12 mouse cellular contexts compared by ENCODE assay signal in genomic region chr2:126740314-126740713, GRCm38 (mm10).
"Had no signal": no experiment of that assay in that cellular context is flagged by ENCODE, and none has a peak within 500 bp of the region (broad histone marks: within the 10 kb centered on the region; RNA-seq: fewer than 3 reads in every experiment).

No protein-coding gene starts in this region.

- H3K27ac ChIP-seq: kidney, postnatal 0 days; layer of hippocampus, adult 2 months; limb, embryonic 12.5 days; liver, embryonic 13.5 days; midbrain, embryonic 12.5 days had no signal

- DNase-seq: kidney, adult 11 months; kidney, adult 9 months; kidney, postnatal 4 days; liver; liver, embryonic 13.5 days; liver, postnatal 0 days; thymus, postnatal 4 days had no signal

- H3K4me3 ChIP-seq: layer of hippocampus, adult 2 months; limb, embryonic 12.5 days; liver, embryonic 13.5 days; midbrain, embryonic 12.5 days had no signal

- H3K4me2 ChIP-seq: limb, embryonic 12.5 days; liver, embryonic 13.5 days; midbrain, embryonic 12.5 days had no signal

- H3K4me1 ChIP-seq: limb, embryonic 12.5 days; liver, embryonic 13.5 days; midbrain, embryonic 12.5 days had no signal

- ATAC-seq: liver, postnatal 0 days; midbrain, embryonic 16.5 days had no signal

- H3K9me3 ChIP-seq: limb, embryonic 12.5 days; liver, embryonic 13.5 days; midbrain, embryonic 12.5 days had no signal

- H3K27me3 ChIP-seq: limb, embryonic 12.5 days; liver, embryonic 13.5 days; midbrain, embryonic 12.5 days had no signal

- H3K9ac ChIP-seq: limb, embryonic 12.5 days; liver, embryonic 13.5 days; liver, postnatal 0 days; midbrain, embryonic 12.5 days had no signal
